Mouse (Mus musculus) cortical plate, adult 2 months (tissue): Measurements from ENCODE around the gene Wdr35.

Experiments
- CTCF ChIP-seq: fragments of 200-500 bp; IDR thresholded peaks from 2 replicates; pipeline ENCODE4 v1.5.1; 2011; ENCODE audit warnings: mild to moderate bottlenecking, control low read depth, low read length; ENCODE audit not compliant: insufficient read depth; ENCODE audit errors: extremely low read depth
- POLR2A ChIP-seq: fragments of 200-500 bp; IDR thresholded peaks from 2 replicates; pipeline ENCODE4 v1.6.1; 2011; ENCODE audit warnings: mild to moderate bottlenecking, low read length, control low read depth; ENCODE audit not compliant: insufficient read depth; ENCODE audit errors: extremely low read depth

DNA sequence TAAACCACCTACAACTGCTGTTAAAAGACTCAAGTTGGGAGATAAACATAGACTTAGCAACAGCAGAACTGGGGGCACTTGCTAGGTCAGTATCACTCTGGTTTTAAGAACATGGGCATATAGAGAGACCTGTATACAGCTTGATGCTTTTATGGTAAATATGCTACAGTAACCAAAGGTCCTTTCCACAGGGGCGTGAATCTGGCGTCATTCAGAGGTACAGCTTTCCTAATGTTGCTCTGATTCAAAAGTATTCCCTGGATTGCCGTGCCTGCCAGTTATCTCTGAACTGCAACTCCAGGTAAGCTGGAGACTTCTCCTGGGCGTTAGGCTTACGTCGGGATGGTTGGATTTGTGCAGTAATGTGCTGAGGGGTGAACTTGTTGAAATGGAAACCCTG lies 34.1 kb downstream of the Wdr35 start:
- TF ChIP-seq CTCF (no peak), POLR2A (no peak)
